Mouse (Mus musculus) erythroblast, embryonic 14.5 days (primary cell): Measurements from ENCODE around the gene Gm45808. TPM values are rescaled to one million over a fixed set of nuclear protein-coding genes. Genes with fewer than 3 reads are reported as not detected.

ENCODE experiments used
- H3K27me3 ChIP-seq: 2 replicates; pipeline ENCODE4 v1.6.1; 2012; ENCODE audit warnings: inconsistent platforms; ENCODE audit not compliant: control insufficient read depth
- H3K36me3 ChIP-seq: 2 replicates; pipeline ENCODE4 v1.6.1; 2012; ENCODE audit warnings: mild to moderate bottlenecking, inconsistent platforms; ENCODE audit not compliant: control insufficient read depth
- H3K4me1 ChIP-seq: 2 replicates; pipeline ENCODE4 v1.6.1; 2012; ENCODE audit warnings: inconsistent platforms; ENCODE audit not compliant: control insufficient read depth
- H3K4me3 ChIP-seq: replicated peaks from 2 replicates; pipeline ENCODE3; 2012; ENCODE audit warnings: moderate library complexity, mild to moderate bottlenecking, inconsistent platforms
- H3K9me3 ChIP-seq: 2 replicates; pipeline ENCODE4 v1.6.1; 2012; ENCODE audit warnings: low read length, inconsistent platforms, mixed read lengths; ENCODE audit not compliant: control insufficient read depth
- GATA1 ChIP-seq: IDR thresholded peaks from 2 replicates; pipeline ENCODE4 v1.6.1; 2012; ENCODE audit warnings: low read length, inconsistent platforms, mixed read lengths
- TAL1 ChIP-seq: IDR thresholded peaks from 3 replicates; pipeline ENCODE4 v1.6.1; 2012; ENCODE audit warnings: low read length, inconsistent platforms, mixed read lengths
- polyA plus RNA-seq: library from polyadenylated mRNA; stranded (reverse); fragments of >175 nt; gene quantifications from 2 replicates; pipeline ENCODE4 v1.2.3, GENCODE M21; 2012

Gm45808 gene
- polyA plus RNA-seq, 1 experiment, result not detected

GRCm38 (mm10) chr7:45443526-45444420 lies 42.8 kb downstream of the Gm45808 start:
- no peak for TF ChIP-seq GATA1
- TF ChIP-seq TAL1, result no peak
- peaks cover 12% of the 10 kb centered on the region for H3K4me1 ChIP-seq
- no peaks in the 10 kb centered on the region for H3K9me3 ChIP-seq
- H3K4me3 ChIP-seq, result no peak overlapping the region
- H3K36me3 ChIP-seq, result no peaks in the 10 kb centered on the region
- H3K27me3 ChIP-seq, result no peaks in the 10 kb centered on the region

GRCm38 (mm10) chr7:45437521-45438276 lies 48.9 kb downstream of the Gm45808 start, which contains the start of gene Ruvbl2:
TSS of gene Ruvbl2 (minus strand) at chr7:45438096.
- Histone ChIP-seq H3K9me3 (no peaks in the 10 kb centered on the region), H3K36me3 (peaks cover 2% of the 10 kb centered on the region), H3K4me1 (peaks cover 31% of the 10 kb centered on the region), H3K27me3 (peaks cover 11% of the 10 kb centered on the region), H3K4me3 (no peak within 1 kb of the TSS)
- no peak for TF ChIP-seq GATA1
- no peak for TF ChIP-seq TAL1

DNA sequence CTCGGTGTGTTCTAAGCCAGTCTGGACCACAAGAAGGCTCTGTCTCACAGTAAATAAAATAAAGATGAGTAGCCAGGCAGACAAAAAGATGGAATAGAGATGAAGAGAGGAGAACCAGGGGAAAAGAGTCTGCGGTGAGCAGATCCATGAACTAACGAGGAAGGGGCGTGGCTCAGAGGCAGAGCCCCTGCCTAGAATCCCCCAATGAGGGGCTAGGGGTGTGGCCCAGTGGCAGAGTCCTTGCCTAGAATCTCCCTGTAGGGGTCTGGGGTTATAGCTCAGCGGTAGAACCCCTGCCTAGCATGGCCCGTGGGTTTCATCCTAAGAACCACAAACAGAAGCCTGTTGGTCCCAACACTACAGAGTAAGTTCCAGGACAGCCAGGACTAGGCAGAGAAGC lies 49.6 kb downstream of the Gm45808 start:
- H3K36me3 ChIP-seq, result peaks cover 8% of the 10 kb centered on the region
- peaks cover 11% of the 10 kb centered on the region for H3K27me3 ChIP-seq
- H3K9me3 ChIP-seq, result no peaks in the 10 kb centered on the region
- TF ChIP-seq TAL1 (no peak), GATA1 (no peak)
- no peak overlapping the region for H3K4me3 ChIP-seq
- H3K4me1 ChIP-seq, result peaks cover 35% of the 10 kb centered on the region

- Histone ChIP-seq H3K36me3 (peaks cover 14% of the 10 kb centered on the region), H3K4me1 (peaks cover 36% of the 10 kb centered on the region), H3K9me3 (no peaks in the 10 kb centered on the region), H3K4me3 (no peak overlapping the region), H3K27me3 (peaks cover 11% of the 10 kb centered on the region)
- TF ChIP-seq GATA1, result no peak
- TF ChIP-seq TAL1, result no peak
Observed at GRCm38 (mm10) chr7:45436444-45436843, 50.2 kb downstream of the Gm45808 start.

DNA sequence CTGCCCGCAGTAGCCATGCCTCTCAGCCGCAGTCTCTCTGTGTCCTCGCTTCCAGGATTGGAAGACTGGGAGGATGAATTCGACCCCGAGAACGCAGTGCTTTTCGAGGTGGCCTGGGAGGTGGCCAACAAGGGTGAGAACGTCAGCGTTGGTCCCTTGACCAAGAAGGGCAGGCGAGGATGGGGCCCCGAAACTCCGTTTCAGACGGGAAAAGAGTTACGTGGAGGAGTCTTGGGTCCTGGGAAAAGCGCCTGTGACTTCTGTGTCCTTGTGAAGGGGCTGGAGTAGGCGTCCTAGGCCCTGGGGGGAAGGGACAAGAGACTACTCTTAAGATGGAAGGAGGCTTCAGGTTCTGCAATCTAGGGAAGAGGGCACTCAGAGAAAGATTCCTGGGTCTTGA lies 51.6 kb downstream of the Gm45808 start:
- Histone ChIP-seq H3K4me1 (peaks cover 50% of the 10 kb centered on the region), H3K9me3 (no peaks in the 10 kb centered on the region), H3K36me3 (peaks cover 28% of the 10 kb centered on the region), H3K4me3 (peak overlapping the region; percentile 85), H3K27me3 (peaks cover 11% of the 10 kb centered on the region)
- TF ChIP-seq GATA1 (no peak), TAL1 (no peak)

DNA sequence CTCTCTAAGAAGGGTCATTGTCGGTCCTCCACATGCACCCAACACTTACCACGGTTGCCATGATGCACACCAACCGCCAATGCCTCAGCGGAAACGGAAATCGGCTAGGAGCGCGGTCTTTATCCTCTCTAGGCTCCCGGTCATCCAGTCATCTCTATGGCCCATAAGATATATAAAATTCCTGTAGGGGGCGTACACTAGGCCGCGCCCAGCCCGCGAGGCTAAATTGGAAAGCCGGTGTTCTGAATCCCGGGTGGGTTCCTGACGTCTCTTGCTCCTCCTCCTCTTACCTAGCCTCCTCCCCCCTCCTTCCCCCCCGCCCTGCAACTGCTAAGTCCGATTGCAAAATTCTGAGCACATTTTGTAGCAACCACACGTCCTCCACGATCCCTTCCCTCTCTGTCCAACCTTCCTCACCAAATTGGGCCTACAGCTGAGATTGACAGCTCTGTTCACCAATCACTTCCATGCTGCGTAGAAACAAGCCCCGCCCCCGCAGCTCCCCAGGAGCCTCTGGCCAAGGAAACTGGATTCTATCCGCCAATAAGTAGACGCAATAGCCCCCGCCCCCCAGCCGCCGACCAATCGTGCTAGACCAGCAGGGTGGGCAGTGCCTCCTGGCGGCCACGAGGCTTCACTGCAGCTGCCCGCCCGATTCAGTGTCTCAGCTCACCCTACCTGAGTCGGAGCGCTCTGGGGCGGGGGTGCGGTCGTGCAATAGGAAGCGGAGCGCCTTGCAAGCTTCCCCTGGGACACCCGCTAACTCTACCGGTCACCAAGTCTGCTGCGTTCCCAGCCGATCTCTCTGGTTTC lies 52.2 kb downstream of the Gm45808 start, which contains the start of gene Gys1:
Gene Gys1 (plus strand): TSS at position 642 of the 813 bp plus-strand sequence.
- peaks cover 35% of the 10 kb centered on the region for H3K36me3 ChIP-seq
- no peak for TF ChIP-seq TAL1
- no peak for TF ChIP-seq GATA1
- peaks cover 53% of the 10 kb centered on the region for H3K4me1 ChIP-seq
- no peaks in the 10 kb centered on the region for H3K9me3 ChIP-seq
- H3K27me3 ChIP-seq, result peaks cover 11% of the 10 kb centered on the region
- H3K4me3 ChIP-seq, result peak within 1 kb of the TSS; percentile 85

DNA sequence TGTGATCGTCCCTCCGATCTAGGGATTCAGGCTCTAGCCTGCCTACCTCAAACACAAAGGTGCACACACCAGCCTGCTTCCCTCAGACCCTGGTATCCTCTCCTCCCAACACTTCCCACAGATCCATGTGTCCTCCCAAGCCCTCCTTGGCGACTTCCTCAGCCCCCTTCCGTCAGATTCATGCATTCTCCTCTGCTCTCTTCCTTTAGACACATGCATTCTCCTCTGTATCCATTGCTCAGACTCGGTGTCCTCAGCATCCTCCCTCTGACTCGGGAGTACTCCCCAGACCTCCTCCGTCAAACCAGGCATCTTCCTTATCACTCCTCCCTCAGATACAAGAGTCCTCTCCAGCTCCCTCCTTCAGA lies 52.8 kb downstream of the Gm45808 start:
- peak overlapping the region; percentile 85 for H3K4me3 ChIP-seq
- H3K27me3 ChIP-seq, result peaks cover 11% of the 10 kb centered on the region
- no peak for TF ChIP-seq GATA1
- TF ChIP-seq TAL1, result no peak
- H3K36me3 ChIP-seq, result peaks cover 41% of the 10 kb centered on the region
- peaks cover 53% of the 10 kb centered on the region for H3K4me1 ChIP-seq
- no peaks in the 10 kb centered on the region for H3K9me3 ChIP-seq

GRCm38 (mm10) chr7:45426556-45426955 lies 60.1 kb downstream of the Gm45808 start:
- no peak for TF ChIP-seq GATA1
- no peak for TF ChIP-seq TAL1
- Histone ChIP-seq H3K9me3 (no peaks in the 10 kb centered on the region), H3K4me3 (no peak overlapping the region), H3K36me3 (peaks cover 98% of the 10 kb centered on the region), H3K4me1 (peaks cover 17% of the 10 kb centered on the region), H3K27me3 (no peaks in the 10 kb centered on the region)
